Mouse (Mus musculus) neutrophil, adult 5-6 weeks (primary cell): ENCODE results near the gene Vmn1r73. TPM values are rescaled to one million over a fixed set of nuclear protein-coding genes. Genes with fewer than 3 reads are reported as not detected.

Source experiments
- ATAC-seq: fragments of 151-379, 151-347 bp; 2 replicates; pipeline ENCODE4 v1.8.0; 2017; ENCODE audit warnings: mild to moderate bottlenecking, moderate TSS enrichment; ENCODE audit not compliant: insufficient number of reproducible peaks, poor library complexity, low FRiP score, severe bottlenecking; ENCODE audit errors: extremely low read depth
- total RNA-seq: library from RNA; stranded (forward); fragments of 200-1000 nt; gene quantifications from 2 replicates; pipeline ENCODE4 v1.2.3, GENCODE M21; 2017

Gene Vmn1r73
- total RNA-seq: 0.12 TPM in 1 of 2 replicates, not detected in the other

- no peak for ATAC-seq
Observed at GRCm38 (mm10) chr7:11729966-11730365, at the start of gene Vmn1r73. Gene Vmn1r73 (plus strand): TSS chr7:11730266.

Other genes with a start within 250 kb of the Vmn1r73 start
- gene Zscan4-ps2, start 216.0 kb upstream of the Vmn1r73 start, total RNA-seq: not detected in 2 replicates
- gene Zscan4-ps3, start 121.0 kb upstream of the Vmn1r73 start, total RNA-seq: 0.37 TPM in 1 of 2 replicates, not detected in the other
- gene Vmn1r72, start 50.1 kb upstream of the Vmn1r73 start, total RNA-seq: 0.12 TPM in 1 of 2 replicates, not detected in the other
- gene Vmn1r74, start 103.7 kb downstream of the Vmn1r73 start, total RNA-seq: 0.12 TPM in 1 of 2 replicates, not detected in the other
- not detected in 2 replicates for gene Vmn1r75, start 144.4 kb downstream of the Vmn1r73 start, total RNA-seq
- gene Vmn1r76, start 207.9 kb downstream of the Vmn1r73 start, total RNA-seq: 0.12 and 0.25 TPM in 2 replicates